Mouse (Mus musculus): ENCODE data around the gene Ms4a6d. TPM values are rescaled to one million over a fixed set of nuclear protein-coding genes. Genes with fewer than 3 reads are reported as not detected.

The Ms4a6d gene
- 7.4 and 9.3 TPM in 2 replicates for polyA plus RNA-seq (2014; fragmentation: Nextera tagmentation; extraction: Ambion mirVana)

DNA sequence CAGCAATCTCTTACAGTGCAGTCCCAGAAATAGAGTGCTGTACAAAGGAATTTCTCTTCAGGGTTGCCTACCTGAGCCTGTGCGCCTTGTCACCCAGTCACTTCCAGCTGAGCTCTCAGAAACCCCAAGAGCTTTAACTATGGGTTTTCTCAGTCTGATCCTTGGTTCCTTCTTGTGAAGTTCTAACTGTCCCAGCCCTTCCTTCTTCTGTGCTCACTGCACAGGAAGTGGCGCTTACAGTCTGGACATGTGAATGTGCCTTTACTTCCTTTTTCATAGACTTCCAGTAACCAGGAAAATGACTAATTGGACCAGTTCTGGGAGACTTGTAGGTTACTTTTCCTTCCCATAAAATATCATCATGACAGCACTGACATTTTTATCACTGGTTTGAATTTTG is at the start of gene Ms4a6d:
Ms4a6d (minus strand) TSS at position 247 of the 400 bp plus-strand sequence.
- Histone ChIP-seq H3K27ac (replicated peaks; ENCODE audit: low read depth, low read length) (no peak within 1 kb of the TSS), H3K4me2 (ENCODE audit: low read depth, low read length) (no peak within 1 kb of the TSS), H3K36me3 (ENCODE audit: control insufficient read depth, insufficient read depth, low read length) (no peaks in the 10 kb centered on the region), H3K4me3 (ENCODE audit: low read depth, low read length) (no peak within 1 kb of the TSS), H3K9ac (ENCODE audit: low read depth, low read length) (no peak within 1 kb of the TSS), H3K4me1 (ENCODE audit: control insufficient read depth, insufficient read depth, low read length) (no peaks in the 10 kb centered on the region), H3K27me3 (replicated peaks; ENCODE audit: control insufficient read depth, insufficient read depth, low read length) (no peaks in the 10 kb centered on the region), H3K9me3 (ENCODE audit: control insufficient read depth, low read length) (no peaks in the 10 kb centered on the region)
- WGBS: 90% methylated on average over 2 of the region's 2 CpGs
- DNase-seq (ENCODE audit: low spot score): no peak
- no peak for ATAC-seq (ENCODE audit: low read depth)

DNA sequence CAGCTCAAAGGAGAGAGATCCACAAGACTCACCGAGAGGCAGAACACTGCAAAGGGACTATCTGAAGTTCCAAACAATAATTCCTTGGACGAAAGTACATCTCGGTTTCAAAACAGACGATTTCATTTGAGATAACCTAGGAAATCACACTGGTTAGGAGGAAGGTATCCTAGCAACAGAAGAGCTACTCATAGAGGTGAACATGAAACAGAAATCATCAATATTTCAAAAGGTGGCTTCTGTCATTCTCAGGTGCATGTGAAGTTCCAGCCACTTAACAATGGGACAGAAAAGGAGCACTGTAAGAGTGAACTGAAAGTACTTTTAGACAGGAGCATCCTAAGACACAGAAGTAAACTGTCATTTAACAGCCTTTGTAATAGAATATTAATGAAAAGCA is 44.9 kb upstream of the Ms4a6d start:
- Histone ChIP-seq H3K27me3 (replicated peaks; ENCODE audit: control insufficient read depth, insufficient read depth, low read length) (no peaks in the 10 kb centered on the region), H3K4me1 (ENCODE audit: control insufficient read depth, insufficient read depth, low read length) (no peaks in the 10 kb centered on the region), H3K9me3 (ENCODE audit: control insufficient read depth, low read length) (no peaks in the 10 kb centered on the region), H3K27ac (replicated peaks; ENCODE audit: low read depth, low read length) (no peak overlapping the region), H3K36me3 (ENCODE audit: control insufficient read depth, insufficient read depth, low read length) (no peaks in the 10 kb centered on the region), H3K9ac (ENCODE audit: low read depth, low read length) (no peak overlapping the region), H3K4me3 (ENCODE audit: low read depth, low read length) (no peak overlapping the region), H3K4me2 (ENCODE audit: low read depth, low read length) (no peak overlapping the region)
- WGBS: 75% methylated on average over 4 of the region's 4 CpGs
- no peak for ATAC-seq (ENCODE audit: low read depth)
- DNase-seq (ENCODE audit: low spot score): no peak

GRCm38 (mm10) chr19:11646166-11646565 is 41.5 kb upstream of the Ms4a6d start:
- H3K9me3 ChIP-seq (ENCODE audit: control insufficient read depth, low read length): no peaks in the 10 kb centered on the region
- WGBS: 79% methylated on average over 3 of the region's 3 CpGs
- ATAC-seq (ENCODE audit: low read depth): no peak

GRCm38 (mm10) chr19:11640732-11641131 is 36.1 kb upstream of the Ms4a6d start, which contains the start of gene Ms4a3:
Gene Ms4a3 (minus strand): TSS chr19:11640851.
- no peak for DNase-seq (ENCODE audit: low spot score)
- ATAC-seq (ENCODE audit: low read depth): no peak
- H3K4me1 ChIP-seq (ENCODE audit: control insufficient read depth, insufficient read depth, low read length): no peaks in the 10 kb centered on the region
- H3K9ac ChIP-seq (ENCODE audit: low read depth, low read length): no peak within 1 kb of the TSS
- no peaks in the 10 kb centered on the region for H3K36me3 ChIP-seq (ENCODE audit: control insufficient read depth, insufficient read depth, low read length)
- H3K4me2 ChIP-seq (ENCODE audit: low read depth, low read length): no peak within 1 kb of the TSS
- no peak within 1 kb of the TSS for H3K27ac ChIP-seq (replicated peaks; ENCODE audit: low read depth, low read length)
- H3K4me3 ChIP-seq (ENCODE audit: low read depth, low read length): no peak within 1 kb of the TSS
- 62% methylated on average over 1 of the region's 1 CpGs for WGBS
- no peaks in the 10 kb centered on the region for H3K27me3 ChIP-seq (replicated peaks; ENCODE audit: control insufficient read depth, insufficient read depth, low read length)
- H3K9me3 ChIP-seq (ENCODE audit: control insufficient read depth, low read length): no peaks in the 10 kb centered on the region

More at GRCm38 (mm10) chr19:11646166-11646565, 41.5 kb upstream of the Ms4a6d start:
- no peak overlapping the region for H3K9ac ChIP-seq (ENCODE audit: low read depth, low read length)
- H3K36me3 ChIP-seq (ENCODE audit: control insufficient read depth, insufficient read depth, low read length): no peaks in the 10 kb centered on the region
- no peak overlapping the region for H3K4me3 ChIP-seq (ENCODE audit: low read depth, low read length)
- H3K27ac ChIP-seq (replicated peaks; ENCODE audit: low read depth, low read length): no peak overlapping the region
- H3K27me3 ChIP-seq (replicated peaks; ENCODE audit: control insufficient read depth, insufficient read depth, low read length): no peaks in the 10 kb centered on the region
- no peak for DNase-seq (ENCODE audit: low spot score)
- H3K4me2 ChIP-seq (ENCODE audit: low read depth, low read length): no peak overlapping the region
- no peaks in the 10 kb centered on the region for H3K4me1 ChIP-seq (ENCODE audit: control insufficient read depth, insufficient read depth, low read length)

DNA sequence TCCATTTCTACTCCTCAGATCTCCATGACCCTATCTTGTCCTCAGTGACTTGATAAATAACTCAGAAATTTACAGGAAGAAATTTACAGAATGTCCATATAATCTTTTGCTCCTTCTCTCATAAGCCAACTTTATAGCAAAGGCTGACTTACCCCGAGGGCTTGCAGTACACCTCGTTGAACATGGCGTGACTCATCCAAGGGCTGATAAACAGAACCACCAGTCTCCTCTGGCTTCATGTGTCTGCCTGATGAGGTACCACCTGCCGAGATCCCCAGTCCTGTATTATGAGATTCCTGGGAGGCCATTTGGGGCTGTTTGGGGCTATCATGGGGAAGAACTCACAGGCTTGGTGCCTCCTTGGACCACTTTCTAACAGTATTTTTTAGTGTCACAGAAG is 34.4 kb upstream of the Ms4a6d start:
- Histone ChIP-seq H3K4me3 (ENCODE audit: low read depth, low read length) (no peak overlapping the region), H3K9ac (ENCODE audit: low read depth, low read length) (no peak overlapping the region), H3K27ac (replicated peaks; ENCODE audit: low read depth, low read length) (no peak overlapping the region), H3K36me3 (ENCODE audit: control insufficient read depth, insufficient read depth, low read length) (no peaks in the 10 kb centered on the region), H3K9me3 (ENCODE audit: control insufficient read depth, low read length) (no peaks in the 10 kb centered on the region), H3K4me2 (ENCODE audit: low read depth, low read length) (no peak overlapping the region), H3K4me1 (ENCODE audit: control insufficient read depth, insufficient read depth, low read length) (no peaks in the 10 kb centered on the region), H3K27me3 (replicated peaks; ENCODE audit: control insufficient read depth, insufficient read depth, low read length) (no peaks in the 10 kb centered on the region)
- WGBS: 67% methylated on average over 4 of the region's 4 CpGs
- no peak for ATAC-seq (ENCODE audit: low read depth)
- no peak for DNase-seq (ENCODE audit: low spot score)

DNA sequence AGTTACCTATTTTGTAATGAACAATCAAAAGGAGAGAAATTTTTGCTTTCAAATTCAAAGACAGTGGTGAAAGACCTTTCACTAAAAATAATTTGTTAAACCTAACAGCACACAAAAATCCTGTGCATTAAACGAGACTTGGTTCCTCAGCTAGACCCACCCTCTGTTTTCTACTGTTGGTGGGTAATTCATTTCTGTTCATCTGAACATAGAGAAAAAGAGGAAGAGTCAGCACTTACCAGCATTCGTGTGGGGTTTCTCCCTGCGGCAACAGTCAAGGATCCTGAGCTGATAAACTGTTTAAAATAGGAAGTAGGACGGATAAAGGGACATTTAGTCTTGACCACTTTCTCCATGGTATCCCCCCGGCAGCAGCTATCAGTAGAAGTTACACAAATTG is 30.9 kb upstream of the Ms4a6d start:
- no peak overlapping the region for H3K4me2 ChIP-seq (ENCODE audit: low read depth, low read length)
- H3K9me3 ChIP-seq (ENCODE audit: control insufficient read depth, low read length): no peaks in the 10 kb centered on the region
- no peaks in the 10 kb centered on the region for H3K27me3 ChIP-seq (replicated peaks; ENCODE audit: control insufficient read depth, insufficient read depth, low read length)
- no peak overlapping the region for H3K9ac ChIP-seq (ENCODE audit: low read depth, low read length)
- DNase-seq (ENCODE audit: low spot score): no peak
- ATAC-seq (ENCODE audit: low read depth): no peak
- H3K4me3 ChIP-seq (ENCODE audit: low read depth, low read length): no peak overlapping the region
- H3K27ac ChIP-seq (replicated peaks; ENCODE audit: low read depth, low read length): no peak overlapping the region
- WGBS: 88% methylated on average over 5 of the region's 5 CpGs
- no peaks in the 10 kb centered on the region for H3K4me1 ChIP-seq (ENCODE audit: control insufficient read depth, insufficient read depth, low read length)
- no peaks in the 10 kb centered on the region for H3K36me3 ChIP-seq (ENCODE audit: control insufficient read depth, insufficient read depth, low read length)

GRCm38 (mm10) chr19:11634330-11634729 is 29.7 kb upstream of the Ms4a6d start:
- DNase-seq (ENCODE audit: low spot score) (no peak), ATAC-seq (ENCODE audit: low read depth) (no peak)
- Histone ChIP-seq H3K4me3 (ENCODE audit: low read depth, low read length) (no peak overlapping the region), H3K4me2 (ENCODE audit: low read depth, low read length) (no peak overlapping the region), H3K4me1 (ENCODE audit: control insufficient read depth, insufficient read depth, low read length) (no peaks in the 10 kb centered on the region), H3K27ac (replicated peaks; ENCODE audit: low read depth, low read length) (no peak overlapping the region), H3K9ac (ENCODE audit: low read depth, low read length) (no peak overlapping the region), H3K27me3 (replicated peaks; ENCODE audit: control insufficient read depth, insufficient read depth, low read length) (no peaks in the 10 kb centered on the region), H3K36me3 (ENCODE audit: control insufficient read depth, insufficient read depth, low read length) (no peaks in the 10 kb centered on the region), H3K9me3 (ENCODE audit: control insufficient read depth, low read length) (no peaks in the 10 kb centered on the region)
- WGBS: 74% methylated on average over 2 of the region's 2 CpGs

DNA sequence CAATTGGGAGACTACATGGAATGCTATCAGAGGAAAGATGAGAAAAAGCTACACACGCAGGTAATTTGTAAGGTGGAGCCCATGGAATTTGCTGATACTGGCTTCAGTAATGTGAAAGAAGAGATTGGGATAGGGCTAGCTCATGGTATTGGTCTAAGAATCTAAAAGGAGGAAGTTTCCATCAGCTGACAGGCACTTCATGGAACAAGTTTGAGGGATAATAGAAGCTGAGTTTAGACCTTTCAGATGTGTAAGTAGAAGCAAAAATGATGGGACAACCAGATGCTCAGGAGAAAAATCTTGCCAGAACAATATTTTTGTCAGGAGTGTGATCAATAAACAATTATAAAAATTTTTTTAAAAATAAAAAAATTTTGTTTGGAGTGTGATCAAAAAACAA is 29.1 kb upstream of the Ms4a6d start:
- Histone ChIP-seq H3K27ac (replicated peaks; ENCODE audit: low read depth, low read length) (no peak overlapping the region), H3K36me3 (ENCODE audit: control insufficient read depth, insufficient read depth, low read length) (no peaks in the 10 kb centered on the region), H3K4me3 (ENCODE audit: low read depth, low read length) (no peak overlapping the region), H3K4me2 (ENCODE audit: low read depth, low read length) (no peak overlapping the region), H3K4me1 (ENCODE audit: control insufficient read depth, insufficient read depth, low read length) (no peaks in the 10 kb centered on the region), H3K27me3 (replicated peaks; ENCODE audit: control insufficient read depth, insufficient read depth, low read length) (no peaks in the 10 kb centered on the region), H3K9me3 (ENCODE audit: control insufficient read depth, low read length) (no peaks in the 10 kb centered on the region), H3K9ac (ENCODE audit: low read depth, low read length) (no peak overlapping the region)
- DNase-seq (ENCODE audit: low spot score): no peak
- ATAC-seq (ENCODE audit: low read depth): no peak
- WGBS: 89% methylated on average over 1 of the region's 1 CpGs

GRCm38 (mm10) chr19:11625231-11625630 is 20.6 kb upstream of the Ms4a6d start:
- WGBS: 61% methylated on average over 5 of the region's 5 CpGs
- Histone ChIP-seq H3K4me2 (ENCODE audit: low read depth, low read length) (no peak overlapping the region), H3K9ac (ENCODE audit: low read depth, low read length) (no peak overlapping the region), H3K4me1 (ENCODE audit: control insufficient read depth, insufficient read depth, low read length) (no peaks in the 10 kb centered on the region), H3K4me3 (ENCODE audit: low read depth, low read length) (no peak overlapping the region), H3K9me3 (ENCODE audit: control insufficient read depth, low read length) (no peaks in the 10 kb centered on the region), H3K36me3 (ENCODE audit: control insufficient read depth, insufficient read depth, low read length) (no peaks in the 10 kb centered on the region), H3K27me3 (replicated peaks; ENCODE audit: control insufficient read depth, insufficient read depth, low read length) (no peaks in the 10 kb centered on the region), H3K27ac (replicated peaks; ENCODE audit: low read depth, low read length) (no peak overlapping the region)
- DNase-seq (ENCODE audit: low spot score) (no peak), ATAC-seq (ENCODE audit: low read depth) (no peak)
